Mouse (Mus musculus) kidney, embryonic 15.5 days (tissue): ENCODE data around the gene Kat14. TPM values are rescaled to one million over a fixed set of nuclear protein-coding genes. Genes with fewer than 3 reads are reported as not detected.

Source experiments
- ATAC-seq: fragments of 200-750 bp; cut with Nextera tagmentation; replicated peaks from 2 replicates; pipeline ENCODE4 v1.8.0; 2017; ENCODE audit warnings: moderate TSS enrichment; ENCODE audit not compliant: low FRiP score
- H3K27ac ChIP-seq: fragments of 300-500 bp; sonication (generic); 2 replicates; pipeline ENCODE4 v1.5.1; 2015; ENCODE audit warnings: mild to moderate bottlenecking, inconsistent platforms
- H3K27me3 ChIP-seq: fragments of 300-500 bp; sonication (generic); 2 replicates; pipeline ENCODE4 v1.6.1; 2015; ENCODE audit warnings: inconsistent platforms
- H3K36me3 ChIP-seq: fragments of 300-500 bp; sonication (generic); 2 replicates; pipeline ENCODE4 v1.6.1; 2015; ENCODE audit warnings: inconsistent platforms
- H3K4me1 ChIP-seq: fragments of 300-500 bp; sonication (generic); 2 replicates; pipeline ENCODE4 v1.6.1; 2015; ENCODE audit warnings: inconsistent platforms
- H3K4me2 ChIP-seq: fragments of 300-500 bp; sonication (generic); 2 replicates; pipeline ENCODE4 v1.6.1; 2015; ENCODE audit warnings: moderate library complexity, mild to moderate bottlenecking, inconsistent platforms
- H3K4me3 ChIP-seq: fragments of 300-500 bp; sonication (generic); replicated peaks from 2 replicates; pipeline ENCODE4 v1.5.1; 2015; ENCODE audit warnings: mild to moderate bottlenecking, inconsistent platforms
- H3K9ac ChIP-seq: fragments of 300-500 bp; sonication (generic); 2 replicates; pipeline ENCODE4 v1.6.1; 2015; ENCODE audit warnings: mild to moderate bottlenecking, inconsistent platforms
- H3K9me3 ChIP-seq: fragments of 300-500 bp; sonication (generic); replicated peaks from 2 replicates; pipeline ENCODE4 v1.6.1; 2016; ENCODE audit warnings: inconsistent platforms
- WGBS: fragments of 180-500 bp; shearing (Covaris S2); methylation state at CpG from one replicate; pipeline ENCODE4 v1.1.7; 2015; ENCODE audit warnings: mixed read lengths; 5-methylcytosine and 5-hydroxymethylcytosine counted together
- polyA plus RNA-seq: library from polyadenylated mRNA; unstranded; fragments of >200 nt; fragmentation: Nextera tagmentation; extraction: Ambion mirVana; gene quantifications from 2 replicates; pipeline ENCODE4 v1.2.1, GENCODE M21; 2015

Kat14 gene
- polyA plus RNA-seq, 1 experiment from 2014 or later: 50.3 TPM

DNA sequence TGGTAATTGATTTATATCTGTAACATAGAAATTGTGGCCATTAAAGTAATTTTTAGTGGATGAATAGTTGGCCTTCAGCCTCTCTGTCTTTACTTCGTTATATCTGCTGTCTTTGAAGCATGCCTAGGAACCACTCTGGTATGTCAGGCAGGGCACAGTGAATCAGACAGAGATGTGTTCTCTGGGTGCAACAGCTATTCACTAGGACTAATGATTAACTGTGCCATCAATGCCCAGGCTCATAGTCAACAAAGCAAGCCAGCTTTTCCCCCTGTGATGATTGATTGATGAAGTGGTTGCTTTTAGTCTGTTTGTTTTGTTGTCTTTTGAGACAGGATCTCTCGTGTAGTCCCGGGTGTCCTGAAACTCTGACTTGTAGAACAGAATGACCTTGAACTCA lies 19.6 kb downstream of the Kat14 start:
- H3K36me3 ChIP-seq: peaks cover 87% of the 10 kb centered on the region
- ATAC-seq: no peak

DNA sequence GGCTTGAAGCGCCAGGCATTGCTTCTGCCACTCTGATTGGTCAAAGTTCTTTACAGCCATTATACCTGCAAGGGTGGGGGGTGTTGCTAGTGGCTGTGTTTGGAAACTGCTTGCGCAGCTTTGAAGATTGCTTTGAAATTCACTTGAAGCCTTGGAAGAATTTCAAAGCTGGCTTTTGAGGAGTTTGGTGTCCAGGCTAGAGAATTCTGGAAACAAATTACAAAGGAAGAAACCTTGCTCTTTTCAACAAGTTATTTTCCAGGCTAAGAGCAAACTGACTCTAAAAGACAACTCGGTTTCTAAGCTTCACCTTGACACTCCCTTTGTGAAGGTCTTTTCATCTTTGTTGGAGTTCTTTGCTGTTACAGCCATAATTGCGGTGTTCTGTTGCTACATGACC lies 30.7 kb downstream of the Kat14 start:
- Histone ChIP-seq H3K9ac (no peak overlapping the region), H3K36me3 (peaks cover 97% of the 10 kb centered on the region), H3K27me3 (no peaks in the 10 kb centered on the region), H3K4me1 (no peaks in the 10 kb centered on the region), H3K27ac (no peak overlapping the region), H3K9me3 (no peaks in the 10 kb centered on the region), H3K4me3 (no peak overlapping the region), H3K4me2 (no peak overlapping the region)
- ATAC-seq: no peak
- 90% methylated on average over 4 of the region's 4 CpGs for WGBS

More for the DNA sequence above, 19.6 kb downstream of the Kat14 start:
- Histone ChIP-seq H3K4me2 (no peak overlapping the region), H3K9me3 (no peaks in the 10 kb centered on the region), H3K9ac (no peak overlapping the region), H3K4me1 (no peaks in the 10 kb centered on the region), H3K27ac (no peak overlapping the region), H3K4me3 (no peak overlapping the region), H3K27me3 (no peaks in the 10 kb centered on the region)
- 62% methylated on average over 3 of the region's 3 CpGs for WGBS

DNA sequence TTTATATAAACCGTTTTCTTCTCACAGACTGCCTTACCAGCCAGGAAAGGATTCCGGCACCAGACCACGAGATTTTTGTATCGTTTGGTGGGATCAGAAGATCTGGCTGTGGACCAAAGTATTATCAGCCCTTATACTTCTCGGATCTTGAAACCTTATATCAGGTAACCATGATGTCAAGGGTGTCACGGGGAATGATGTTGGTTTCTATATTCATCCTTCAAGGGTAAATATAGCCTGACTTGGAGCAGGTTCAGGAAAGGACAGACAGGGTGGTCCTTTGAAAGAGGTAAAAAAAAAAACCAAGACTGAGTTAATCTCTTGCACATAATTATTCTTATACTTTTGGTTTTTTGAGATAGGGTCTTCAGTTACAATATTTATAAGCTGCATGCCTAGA lies 31.9 kb downstream of the Kat14 start:
- no peak for ATAC-seq
- 87% methylated on average over 6 of the region's 6 CpGs for WGBS
- H3K4me2 ChIP-seq: no peak overlapping the region
- H3K9me3 ChIP-seq: no peaks in the 10 kb centered on the region
- H3K27ac ChIP-seq: no peak overlapping the region
- no peak overlapping the region for H3K4me3 ChIP-seq
- H3K4me1 ChIP-seq: no peaks in the 10 kb centered on the region
- H3K9ac ChIP-seq: no peak overlapping the region
- H3K36me3 ChIP-seq: peaks cover 95% of the 10 kb centered on the region
- H3K27me3 ChIP-seq: no peaks in the 10 kb centered on the region

DNA sequence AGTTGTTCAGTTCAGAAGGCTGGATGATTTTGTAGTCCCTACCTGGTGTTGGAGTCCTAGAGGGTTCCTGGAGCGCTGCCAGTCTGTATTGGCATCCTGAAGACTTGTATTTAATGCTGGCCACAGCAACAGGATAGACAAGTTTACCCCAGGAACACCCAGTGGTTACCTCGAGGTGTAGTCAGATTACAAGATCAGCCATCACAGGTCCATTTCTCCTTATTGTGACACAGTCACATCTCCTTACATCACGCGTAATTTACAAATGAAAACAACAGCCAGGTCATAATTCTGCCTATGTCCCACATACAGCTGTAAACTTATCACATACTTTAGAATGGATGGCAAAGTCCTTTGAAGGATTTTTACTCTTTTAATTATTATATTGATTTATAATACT lies 40.3 kb downstream of the Kat14 start:
- no peak overlapping the region for H3K4me2 ChIP-seq
- H3K27ac ChIP-seq: no peak overlapping the region
- H3K4me3 ChIP-seq: no peak overlapping the region
- peaks cover 81% of the 10 kb centered on the region for H3K36me3 ChIP-seq
- H3K27me3 ChIP-seq: no peaks in the 10 kb centered on the region
- H3K9me3 ChIP-seq: no peaks in the 10 kb centered on the region
- H3K9ac ChIP-seq: no peak overlapping the region
- no peak for ATAC-seq
- WGBS: 91% methylated on average over 4 of the region's 4 CpGs
- no peaks in the 10 kb centered on the region for H3K4me1 ChIP-seq

DNA sequence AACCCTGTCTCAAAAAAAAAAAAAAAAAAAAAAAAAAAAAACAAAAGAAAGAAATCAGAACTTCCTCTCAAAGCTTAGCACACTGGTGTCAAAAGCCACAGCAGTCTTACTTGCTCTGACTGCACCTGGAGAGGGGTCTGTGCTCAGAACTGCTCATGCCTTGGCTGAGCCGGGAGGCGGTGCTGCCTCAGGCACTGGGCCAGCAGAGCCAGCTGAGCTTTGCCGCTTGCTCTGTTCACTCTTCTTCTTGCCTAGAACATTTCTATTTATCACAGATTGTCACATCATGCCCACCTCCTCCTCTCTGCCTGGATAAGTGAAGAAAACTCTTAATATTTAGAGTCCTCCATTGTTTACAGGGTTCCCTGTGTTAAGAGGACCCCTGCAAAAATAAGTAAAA lies 41.8 kb downstream of the Kat14 start:
- no peak for ATAC-seq
- H3K9ac ChIP-seq: no peak overlapping the region
- WGBS: 84% methylated on average over 3 of the region's 3 CpGs

DNA sequence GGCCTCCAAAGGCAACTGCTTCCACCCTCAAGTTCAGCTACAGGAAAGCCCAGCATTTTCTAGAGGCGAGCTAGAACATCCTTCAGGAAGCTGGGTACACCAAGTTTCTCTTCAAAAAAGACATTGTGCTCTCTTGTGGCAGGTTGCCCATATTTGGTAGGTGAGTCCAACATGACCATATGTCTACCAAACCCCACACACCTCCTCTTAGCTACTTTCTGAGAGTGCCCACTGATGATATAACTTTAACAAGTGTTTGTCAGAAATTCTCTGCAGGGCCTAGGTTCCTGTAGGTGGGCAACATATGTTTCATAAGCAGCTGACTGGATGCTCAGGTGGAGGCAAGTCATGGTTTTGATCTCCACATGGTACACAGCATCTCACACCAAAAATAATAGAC lies 45.9 kb downstream of the Kat14 start:
- Histone ChIP-seq H3K9me3 (no peaks in the 10 kb centered on the region), H3K4me3 (no peak overlapping the region), H3K9ac (no peak overlapping the region), H3K36me3 (peaks cover 34% of the 10 kb centered on the region; the same call in 1 of the 2 replicates), H3K27ac (no peak overlapping the region), H3K27me3 (no peaks in the 10 kb centered on the region), H3K4me2 (no peak overlapping the region), H3K4me1 (peaks cover 10% of the 10 kb centered on the region)
- 89% methylated on average over 1 of the region's 1 CpGs for WGBS
- no peak for ATAC-seq

More for the DNA sequence above, 41.8 kb downstream of the Kat14 start:
- no peak overlapping the region for H3K4me3 ChIP-seq
- H3K27me3 ChIP-seq: no peaks in the 10 kb centered on the region
- H3K27ac ChIP-seq: no peak overlapping the region
- peaks cover 71% of the 10 kb centered on the region for H3K36me3 ChIP-seq
- no peak overlapping the region for H3K4me2 ChIP-seq
- H3K4me1 ChIP-seq: no peaks in the 10 kb centered on the region
- H3K9me3 ChIP-seq: no peaks in the 10 kb centered on the region

DNA sequence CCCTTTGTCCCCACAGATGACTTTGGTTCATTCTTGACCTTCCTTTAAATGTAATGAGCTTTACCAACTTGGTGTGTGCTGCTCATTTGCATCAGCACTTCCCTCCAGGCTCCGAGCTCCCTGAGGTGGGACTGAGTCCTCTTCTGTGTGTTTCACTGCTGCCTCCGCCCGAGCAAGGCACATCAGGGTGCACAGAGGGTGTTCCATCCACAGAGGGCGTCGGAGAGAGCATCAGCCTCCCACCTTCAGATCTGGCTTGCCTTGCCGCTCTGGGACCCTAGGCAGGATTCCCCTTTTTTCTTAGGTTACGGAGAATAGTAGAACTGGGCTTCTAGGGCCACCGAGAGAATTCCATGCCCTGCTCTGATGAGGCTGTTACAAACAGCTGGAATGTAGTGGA lies 48.1 kb downstream of the Kat14 start:
- ATAC-seq: no peak
- WGBS: 46% methylated on average over 8 of the region's 8 CpGs
- no peaks in the 10 kb centered on the region for H3K9me3 ChIP-seq
- H3K4me1 ChIP-seq: peaks cover 10% of the 10 kb centered on the region
- H3K9ac ChIP-seq: no peak overlapping the region
- H3K27me3 ChIP-seq: no peaks in the 10 kb centered on the region
- peak overlapping the region; percentile 1; the same call in 1 of the 2 replicates for H3K27ac ChIP-seq
- H3K4me2 ChIP-seq: no peak overlapping the region
- no peak overlapping the region for H3K4me3 ChIP-seq
- peaks cover 19% of the 10 kb centered on the region; the same call in 1 of the 2 replicates for H3K36me3 ChIP-seq

DNA sequence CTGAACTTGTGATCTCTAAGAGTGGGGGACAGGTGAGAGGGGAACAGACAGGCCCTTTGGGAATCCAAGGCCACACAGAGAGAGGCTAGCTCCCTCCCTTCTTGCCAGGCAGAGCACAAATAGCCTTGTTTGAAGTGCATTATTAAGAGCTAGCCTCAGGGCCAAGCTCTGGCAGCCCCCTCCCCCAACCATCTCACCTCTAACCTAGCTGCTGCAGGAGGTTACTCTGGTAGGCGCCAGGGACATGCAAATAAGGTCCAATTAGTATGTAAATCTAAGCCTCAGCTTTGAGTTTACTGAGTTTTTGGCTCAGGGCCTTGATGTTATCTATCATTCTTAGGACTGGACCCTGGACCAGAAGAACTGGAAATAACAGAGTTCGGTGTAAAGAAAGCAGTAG lies 49.3 kb downstream of the Kat14 start:
- no peak overlapping the region for H3K9ac ChIP-seq
- peaks cover 10% of the 10 kb centered on the region for H3K4me1 ChIP-seq
- no peaks in the 10 kb centered on the region for H3K27me3 ChIP-seq
- H3K9me3 ChIP-seq: no peaks in the 10 kb centered on the region
- peaks cover 9% of the 10 kb centered on the region; the same call in 1 of the 2 replicates for H3K36me3 ChIP-seq
- H3K4me3 ChIP-seq: no peak overlapping the region
- peak overlapping the region; percentile 71 for H3K27ac ChIP-seq
- no peak overlapping the region for H3K4me2 ChIP-seq
- ATAC-seq: peak; percentile 53; the same call in 1 of the 2 replicates
- WGBS: 20% methylated on average over 2 of the region's 2 CpGs

DNA sequence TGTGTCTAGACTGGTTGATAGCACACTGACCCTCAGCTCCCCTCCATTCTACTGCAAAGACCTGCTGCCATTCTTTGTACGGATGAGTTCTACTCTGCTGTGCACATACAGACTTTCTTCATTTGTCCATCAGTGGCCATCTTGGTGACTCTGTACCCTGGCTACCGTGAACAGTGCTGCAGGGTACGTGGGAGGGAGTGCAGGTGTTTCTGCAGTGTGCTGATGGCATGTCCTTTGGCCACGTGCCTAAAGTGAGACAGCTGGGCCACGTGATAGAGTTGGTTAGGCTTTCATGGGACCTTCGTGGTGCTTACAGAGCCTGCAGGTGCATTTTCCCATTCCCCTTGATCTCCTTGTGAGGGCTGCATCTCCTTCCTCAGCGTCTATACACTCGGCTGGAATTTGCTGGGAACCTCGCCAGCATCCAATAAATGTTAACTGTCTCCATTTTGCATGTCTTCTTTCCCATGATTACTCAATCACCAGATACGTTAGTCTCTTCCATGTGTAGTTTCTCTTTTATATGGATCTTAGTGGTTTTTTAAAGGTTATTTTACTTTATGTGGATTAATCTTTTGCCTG lies 53.4 kb downstream of the Kat14 start:
- Histone ChIP-seq H3K4me3 (no peak overlapping the region), H3K9me3 (no peaks in the 10 kb centered on the region), H3K9ac (no peak overlapping the region), H3K4me1 (peaks cover 10% of the 10 kb centered on the region), H3K27ac (no peak overlapping the region), H3K27me3 (no peaks in the 10 kb centered on the region), H3K36me3 (no peaks in the 10 kb centered on the region), H3K4me2 (no peak overlapping the region)
- WGBS: 67% methylated on average over 10 of the region's 10 CpGs
- ATAC-seq: no peak

DNA sequence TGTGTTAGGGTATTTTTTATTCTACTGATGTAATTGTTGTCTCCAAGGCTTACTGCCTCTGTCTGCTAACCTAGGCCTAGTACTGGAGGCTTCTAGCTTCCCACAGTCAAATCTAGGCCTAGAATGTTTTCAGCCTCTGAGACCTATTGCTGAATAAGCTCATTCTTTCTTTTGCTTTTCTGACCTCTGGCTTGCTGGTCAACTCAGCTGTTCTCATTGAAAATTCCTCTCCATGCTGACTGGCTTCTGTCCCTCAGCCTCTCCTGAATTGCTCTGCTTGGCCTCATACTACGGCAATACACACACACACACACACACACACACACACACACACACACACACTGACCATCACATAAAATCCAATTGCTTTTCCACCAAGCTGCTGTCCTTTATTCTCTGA lies 57.0 kb downstream of the Kat14 start:
- Histone ChIP-seq H3K27me3 (no peaks in the 10 kb centered on the region), H3K4me3 (no peak overlapping the region), H3K4me1 (peaks cover 4% of the 10 kb centered on the region; the same call in 1 of the 2 replicates), H3K36me3 (no peaks in the 10 kb centered on the region), H3K9me3 (no peaks in the 10 kb centered on the region), H3K9ac (no peak overlapping the region), H3K27ac (no peak overlapping the region), H3K4me2 (no peak overlapping the region)
- ATAC-seq: no peak
- WGBS: 42% methylated on average over 1 of the region's 1 CpGs

DNA sequence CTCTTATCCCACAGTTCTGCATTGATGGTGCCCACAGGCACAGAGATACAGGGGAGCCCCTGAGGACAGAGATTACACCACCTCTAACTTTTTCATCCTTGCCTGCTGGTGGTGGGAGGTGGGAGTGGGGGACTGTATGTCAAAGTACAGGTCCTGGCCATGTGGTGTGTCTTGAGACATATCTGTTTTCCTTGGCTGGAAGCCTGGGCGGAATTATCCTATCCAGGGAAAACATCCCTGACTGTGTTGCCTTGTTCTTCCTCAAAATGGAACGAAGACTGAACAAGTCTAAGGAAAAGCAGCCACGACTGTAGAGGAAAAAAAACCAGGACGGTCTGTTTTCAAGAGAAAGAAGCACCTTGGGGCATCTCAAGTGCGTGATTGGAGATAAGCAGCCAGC lies 59.1 kb downstream of the Kat14 start:
- 66% methylated on average over 5 of the region's 5 CpGs for WGBS

DNA sequence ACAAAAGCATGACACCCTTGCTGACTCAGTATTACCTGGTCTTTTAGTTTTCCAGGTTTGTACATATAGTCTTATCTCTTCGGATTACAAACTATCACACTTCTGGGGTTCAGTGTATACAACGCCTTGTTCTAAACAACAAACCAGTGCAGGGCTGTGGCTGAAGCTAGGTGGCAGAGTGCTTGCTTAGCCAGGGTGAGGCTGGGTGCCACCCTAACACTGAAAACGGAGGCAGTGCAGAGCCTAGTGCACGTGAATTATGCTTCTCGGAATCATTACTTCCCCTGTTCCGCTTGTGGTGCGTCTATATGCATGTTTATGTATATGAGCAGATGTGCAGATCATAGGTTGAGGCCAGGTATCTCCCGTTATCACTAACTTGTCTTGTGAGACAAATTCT lies 59.9 kb downstream of the Kat14 start:
- Histone ChIP-seq H3K27ac (no peak overlapping the region), H3K4me1 (peaks cover 4% of the 10 kb centered on the region; the same call in 1 of the 2 replicates), H3K9ac (no peak overlapping the region), H3K9me3 (no peaks in the 10 kb centered on the region), H3K27me3 (no peaks in the 10 kb centered on the region), H3K36me3 (no peaks in the 10 kb centered on the region), H3K4me3 (no peak overlapping the region), H3K4me2 (no peak overlapping the region)
- 78% methylated on average over 8 of the region's 8 CpGs for WGBS
- ATAC-seq: no peak

More for the DNA sequence above, 59.1 kb downstream of the Kat14 start:
- ATAC-seq: no peak
- Histone ChIP-seq H3K9me3 (no peaks in the 10 kb centered on the region), H3K4me3 (no peak overlapping the region), H3K36me3 (no peaks in the 10 kb centered on the region), H3K4me1 (peaks cover 4% of the 10 kb centered on the region; the same call in 1 of the 2 replicates), H3K9ac (no peak overlapping the region), H3K4me2 (no peak overlapping the region), H3K27me3 (no peaks in the 10 kb centered on the region), H3K27ac (no peak overlapping the region)

DNA sequence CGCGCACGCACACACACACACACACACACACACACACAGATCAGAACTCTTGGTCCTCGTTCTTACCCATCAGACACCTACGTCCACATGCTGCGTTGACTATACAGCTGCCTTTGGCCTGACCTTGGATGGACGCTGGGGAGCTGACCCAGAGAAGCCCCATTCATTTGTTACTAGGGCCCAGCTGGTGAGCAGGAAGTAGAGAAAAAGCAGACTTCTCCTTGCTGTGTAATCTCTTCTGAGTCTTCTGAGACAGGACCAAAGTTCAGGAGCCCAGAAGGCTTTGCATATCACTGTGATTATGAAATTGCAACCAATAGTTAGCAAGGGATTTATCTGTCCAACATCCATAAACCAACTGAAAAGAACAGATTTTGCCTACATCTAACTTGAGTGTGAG lies 60.4 kb downstream of the Kat14 start:
- Histone ChIP-seq H3K9ac (no peak overlapping the region), H3K4me2 (no peak overlapping the region), H3K27ac (no peak overlapping the region), H3K4me1 (peaks cover 4% of the 10 kb centered on the region; the same call in 1 of the 2 replicates), H3K36me3 (no peaks in the 10 kb centered on the region), H3K27me3 (no peaks in the 10 kb centered on the region), H3K4me3 (no peak overlapping the region), H3K9me3 (no peaks in the 10 kb centered on the region)
- no peak for ATAC-seq
- WGBS: 58% methylated on average over 7 of the region's 7 CpGs
